Mouse (Mus musculus) intestine, embryonic 14.5 days (tissue): ENCODE measurements at regions not wholly inside any gene's neighbourhood (a gene's known extent, or its start where the extent isn't known, plus 50 kb on each side); places are given as distances from the start of the nearest gene placed in this dataset.

Experiments
- ATAC-seq: fragments of 200-750 bp; cut with Nextera tagmentation; replicated peaks from 2 replicates; pipeline ENCODE4 v1.8.0; 2017; ENCODE audit warnings: low read depth, moderate number of reproducible peaks, moderate TSS enrichment, moderate library complexity; ENCODE audit not compliant: low FRiP score, low TSS enrichment
- DNase-seq: peaks from one replicate; pipeline ENCODE4 v3.0.0-alpha.2; 2018; ENCODE audit warnings: low spot score
- H3K27ac ChIP-seq: fragments of 300-500 bp; sonication (generic); 2 replicates; pipeline ENCODE4 v1.5.1; 2014; ENCODE audit warnings: low read depth, mild to moderate bottlenecking, control low read depth
- H3K27me3 ChIP-seq: fragments of 300-500 bp; sonication (generic); replicated peaks from 2 replicates; pipeline ENCODE4 v1.6.1; 2014; ENCODE audit warnings: low read length, control low read depth; ENCODE audit not compliant: control insufficient read depth, insufficient read depth
- H3K36me3 ChIP-seq: fragments of 300-500 bp; sonication (generic); 2 replicates; pipeline ENCODE4 v1.6.1; 2014; ENCODE audit warnings: low read length, control low read depth; ENCODE audit not compliant: control insufficient read depth, insufficient read depth
- H3K4me1 ChIP-seq: fragments of 300-500 bp; sonication (generic); replicated peaks from 2 replicates; pipeline ENCODE4 v1.6.1; 2014; ENCODE audit warnings: low read length, control low read depth, mixed read lengths; ENCODE audit not compliant: control insufficient read depth, insufficient read depth
- H3K4me2 ChIP-seq: fragments of 300-500 bp; sonication (generic); 2 replicates; pipeline ENCODE4 v1.6.1; 2014; ENCODE audit warnings: low read length
- H3K4me3 ChIP-seq: fragments of 300-500 bp; sonication (generic); 2 replicates; pipeline ENCODE4 v1.5.1; 2014; ENCODE audit warnings: low read depth, low read length, control low read depth, mixed read lengths
- H3K9ac ChIP-seq: fragments of 300-500 bp; sonication (generic); 2 replicates; pipeline ENCODE4 v1.6.1; 2014; ENCODE audit warnings: mild to moderate bottlenecking, low read length
- H3K9me3 ChIP-seq: fragments of 300-500 bp; sonication (generic); 2 replicates; pipeline ENCODE4 v1.6.1; 2016; ENCODE audit warnings: low read length, control low read depth; ENCODE audit not compliant: control insufficient read depth
- WGBS: fragments of 180-500 bp; shearing (Covaris S2); extraction: QIAGEN DNeasy Blood & Tissue Kit; methylation state at CpG from one replicate; pipeline ENCODE4 v1.1.7; 2014; 5-methylcytosine and 5-hydroxymethylcytosine counted together

DNA sequence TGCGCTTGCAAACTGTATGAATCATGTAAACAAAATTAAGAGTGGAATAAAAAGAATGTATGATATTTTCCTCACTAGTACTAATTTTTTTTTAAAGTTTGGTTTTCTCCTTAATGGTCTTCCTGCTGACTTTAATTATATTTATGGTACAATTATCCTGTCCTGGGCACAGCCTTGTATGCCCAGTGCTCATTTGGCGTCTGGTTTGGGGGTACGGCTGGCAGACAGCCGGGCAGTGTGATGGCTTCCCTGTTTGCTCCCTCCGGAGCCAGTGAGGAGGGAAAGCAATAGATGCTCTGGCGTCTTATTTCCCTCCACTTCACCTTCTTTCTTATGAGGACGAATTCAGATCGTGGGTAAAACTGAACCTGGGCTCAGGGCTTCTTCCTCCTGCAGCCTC is 239.6 kb upstream of the Nfe2l3 start:
- no peak for DNase-seq
- Histone ChIP-seq H3K27ac (no peak overlapping the region), H3K9me3 (no peaks in the 10 kb centered on the region), H3K4me1 (no peaks in the 10 kb centered on the region), H3K4me2 (0 out of 2 replicates have a peak overlapping the region, but pooled peaks have one; percentile 9), H3K27me3 (peaks cover 57% of the 10 kb centered on the region), H3K4me3 (no peak overlapping the region), H3K9ac (no peak overlapping the region), H3K36me3 (no peaks in the 10 kb centered on the region)
- 35% methylated on average over 8 of the region's 8 CpGs for WGBS
- ATAC-seq = no peak

- Histone ChIP-seq H3K4me2 (0 out of 2 replicates have a peak overlapping the region, but pooled peaks have one; percentile 9), H3K36me3 (no peaks in the 10 kb centered on the region), H3K4me3 (no peak overlapping the region), H3K27me3 (peaks cover 52% of the 10 kb centered on the region), H3K9ac (no peak overlapping the region), H3K4me1 (no peaks in the 10 kb centered on the region), H3K27ac (no peak overlapping the region), H3K9me3 (no peaks in the 10 kb centered on the region)
- WGBS = 11% methylated on average over 12 of the region's 12 CpGs
- 0 out of 2 replicates have a peak, but pooled peaks have one; percentile 64 for ATAC-seq
- DNase-seq = no peak
Observed at GRCm38 (mm10) chr6:51193356-51193755, 239.1 kb upstream of the Nfe2l3 start.

DNA sequence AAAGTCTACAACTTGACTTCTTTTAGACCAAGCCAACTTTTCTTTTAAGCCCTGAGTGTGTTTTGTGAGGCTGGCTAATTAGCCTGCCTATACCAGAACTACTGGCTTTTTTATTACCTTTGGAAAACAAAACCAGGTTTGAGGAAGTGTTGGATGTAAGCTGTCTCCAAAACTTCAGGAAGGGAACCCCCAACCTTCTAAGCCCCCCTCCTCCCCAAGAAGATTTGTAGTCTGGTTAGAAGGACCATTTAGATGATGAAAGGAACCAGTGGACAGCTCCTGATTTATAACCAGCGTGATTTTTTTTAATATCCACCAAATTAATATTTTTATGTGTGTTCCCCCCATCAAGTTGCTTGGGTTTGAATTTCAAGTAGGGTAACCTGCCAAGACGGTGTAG is 236.1 kb upstream of the Nfe2l3 start:
- peaks cover 24% of the 10 kb centered on the region for H3K27me3 ChIP-seq
- 73% methylated on average over 2 of the region's 2 CpGs for WGBS

GRCm38 (mm10) chr6:51197000-51197774 is 235.3 kb upstream of the Nfe2l3 start:
- WGBS = 76% methylated on average over 16 of the region's 16 CpGs
- H3K27me3 ChIP-seq = peaks cover 17% of the 10 kb centered on the region
- no peak overlapping the region for H3K4me2 ChIP-seq
- ATAC-seq (no peak), DNase-seq (no peak)
- no peak overlapping the region for H3K9ac ChIP-seq
- no peak overlapping the region for H3K27ac ChIP-seq
- H3K36me3 ChIP-seq = no peaks in the 10 kb centered on the region
- no peaks in the 10 kb centered on the region for H3K9me3 ChIP-seq
- no peaks in the 10 kb centered on the region for H3K4me1 ChIP-seq
- no peak overlapping the region for H3K4me3 ChIP-seq

More for the DNA sequence above, 236.1 kb upstream of the Nfe2l3 start:
- no peak overlapping the region for H3K4me2 ChIP-seq
- H3K4me1 ChIP-seq = no peaks in the 10 kb centered on the region
- no peaks in the 10 kb centered on the region for H3K36me3 ChIP-seq
- DNase-seq = no peak
- no peaks in the 10 kb centered on the region for H3K9me3 ChIP-seq
- H3K27ac ChIP-seq = no peak overlapping the region
- no peak overlapping the region for H3K4me3 ChIP-seq
- ATAC-seq = no peak
- no peak overlapping the region for H3K9ac ChIP-seq

DNA sequence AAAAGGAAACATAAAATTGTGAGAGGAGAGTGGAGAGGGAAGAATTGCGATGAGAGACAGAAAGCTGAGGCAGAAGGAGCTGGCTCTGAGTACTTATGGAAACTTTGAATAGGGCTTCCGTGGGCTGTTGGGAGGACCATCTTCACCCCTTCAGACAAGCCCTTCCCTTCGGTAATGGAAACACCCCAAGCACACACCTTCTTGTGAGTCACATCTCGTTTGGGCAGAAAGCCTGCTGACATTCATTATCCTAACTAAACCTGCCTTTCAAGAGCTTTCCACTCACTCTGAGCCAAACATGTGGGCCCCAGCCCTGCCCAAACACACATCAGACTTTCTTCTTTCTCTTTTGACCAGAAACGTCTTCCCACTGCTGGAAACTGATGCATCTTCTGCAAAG is 232.3 kb upstream of the Nfe2l3 start:
- no peak for ATAC-seq
- no peak overlapping the region for H3K27ac ChIP-seq
- WGBS = 63% methylated on average over 5 of the region's 5 CpGs
- H3K36me3 ChIP-seq = no peaks in the 10 kb centered on the region
- H3K4me2 ChIP-seq = no peak overlapping the region
- H3K9me3 ChIP-seq = no peaks in the 10 kb centered on the region
- H3K4me1 ChIP-seq = no peaks in the 10 kb centered on the region
- no peak for DNase-seq
- H3K27me3 ChIP-seq = no peaks in the 10 kb centered on the region
- no peak overlapping the region for H3K9ac ChIP-seq
- H3K4me3 ChIP-seq = no peak overlapping the region

DNA sequence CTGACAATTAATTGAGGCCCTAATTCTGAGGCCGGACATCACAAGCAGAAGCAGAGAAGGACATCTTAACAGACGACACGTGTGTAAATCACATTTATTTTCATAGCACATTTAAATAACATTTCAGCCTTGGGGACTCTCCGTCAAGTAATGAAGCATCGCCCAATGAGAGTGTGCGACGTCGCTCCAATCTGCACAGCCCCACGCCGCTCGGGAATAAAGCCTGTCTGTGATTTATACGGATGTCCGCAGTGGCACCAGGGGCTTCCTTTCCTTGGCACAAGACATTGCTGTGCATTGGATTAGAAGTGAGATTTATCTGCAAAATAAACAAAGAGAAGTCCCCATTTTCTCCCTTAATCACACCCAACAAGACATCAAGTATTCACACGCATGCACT is 231.6 kb upstream of the Nfe2l3 start:
- WGBS = 83% methylated on average over 14 of the region's 14 CpGs
- no peak overlapping the region for H3K27ac ChIP-seq
- no peaks in the 10 kb centered on the region for H3K9me3 ChIP-seq
- no peaks in the 10 kb centered on the region for H3K36me3 ChIP-seq
- ATAC-seq (no peak), DNase-seq (no peak)
- no peak overlapping the region for H3K9ac ChIP-seq
- H3K27me3 ChIP-seq = no peaks in the 10 kb centered on the region
- H3K4me3 ChIP-seq = no peak overlapping the region
- H3K4me1 ChIP-seq = no peaks in the 10 kb centered on the region
- no peak overlapping the region for H3K4me2 ChIP-seq

DNA sequence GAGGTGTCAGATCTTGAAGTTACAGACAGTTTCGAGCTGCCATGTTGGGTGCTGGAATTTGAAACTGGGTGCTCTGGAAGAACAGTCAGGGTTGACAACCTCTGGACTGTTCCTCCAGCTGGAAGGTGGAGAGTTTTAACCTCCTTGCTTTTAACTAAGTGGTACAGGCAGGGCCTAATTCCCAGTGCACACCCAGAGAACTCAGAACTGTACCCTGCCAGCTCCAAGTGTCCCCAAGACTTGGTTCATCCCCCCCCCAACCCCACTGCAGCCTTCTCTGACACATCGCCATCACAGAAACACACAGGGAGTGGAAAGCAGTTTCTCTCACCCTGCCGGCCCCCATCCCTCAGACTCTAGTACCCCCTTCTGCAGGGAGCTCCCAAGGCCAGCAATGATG is 228.2 kb upstream of the Nfe2l3 start:
- DNase-seq (no peak), ATAC-seq (no peak)
- Histone ChIP-seq H3K36me3 (no peaks in the 10 kb centered on the region), H3K4me1 (peaks cover 10% of the 10 kb centered on the region), H3K4me3 (no peak overlapping the region), H3K9ac (no peak overlapping the region), H3K27me3 (peaks cover 15% of the 10 kb centered on the region; the same call in 1 of the 2 replicates), H3K4me2 (no peak overlapping the region), H3K27ac (no peak overlapping the region), H3K9me3 (no peaks in the 10 kb centered on the region)
- WGBS = 78% methylated on average over 3 of the region's 3 CpGs

- no peaks in the 10 kb centered on the region for H3K36me3 ChIP-seq
- no peak overlapping the region for H3K9ac ChIP-seq
- no peak for DNase-seq
- no peak overlapping the region for H3K4me3 ChIP-seq
- no peak overlapping the region for H3K27ac ChIP-seq
- peaks cover 10% of the 10 kb centered on the region for H3K4me1 ChIP-seq
- no peak for ATAC-seq
- H3K9me3 ChIP-seq = no peaks in the 10 kb centered on the region
- peaks cover 15% of the 10 kb centered on the region; the same call in 1 of the 2 replicates for H3K27me3 ChIP-seq
- no peak overlapping the region for H3K4me2 ChIP-seq
- 70% methylated on average over 11 of the region's 11 CpGs for WGBS
Observed at GRCm38 (mm10) chr6:51205411-51205810, 227.1 kb upstream of the Nfe2l3 start.
